Mouse (Mus musculus) skeletal muscle tissue, adult 2 months (tissue): ENCODE results near the gene Prrt1.

Experiments
- DNase-seq: peaks from one replicate; pipeline ENCODE4 v3.0.0-alpha.2; 2012; ENCODE audit warnings: low read depth, low spot score

The Prrt1 gene

DNA sequence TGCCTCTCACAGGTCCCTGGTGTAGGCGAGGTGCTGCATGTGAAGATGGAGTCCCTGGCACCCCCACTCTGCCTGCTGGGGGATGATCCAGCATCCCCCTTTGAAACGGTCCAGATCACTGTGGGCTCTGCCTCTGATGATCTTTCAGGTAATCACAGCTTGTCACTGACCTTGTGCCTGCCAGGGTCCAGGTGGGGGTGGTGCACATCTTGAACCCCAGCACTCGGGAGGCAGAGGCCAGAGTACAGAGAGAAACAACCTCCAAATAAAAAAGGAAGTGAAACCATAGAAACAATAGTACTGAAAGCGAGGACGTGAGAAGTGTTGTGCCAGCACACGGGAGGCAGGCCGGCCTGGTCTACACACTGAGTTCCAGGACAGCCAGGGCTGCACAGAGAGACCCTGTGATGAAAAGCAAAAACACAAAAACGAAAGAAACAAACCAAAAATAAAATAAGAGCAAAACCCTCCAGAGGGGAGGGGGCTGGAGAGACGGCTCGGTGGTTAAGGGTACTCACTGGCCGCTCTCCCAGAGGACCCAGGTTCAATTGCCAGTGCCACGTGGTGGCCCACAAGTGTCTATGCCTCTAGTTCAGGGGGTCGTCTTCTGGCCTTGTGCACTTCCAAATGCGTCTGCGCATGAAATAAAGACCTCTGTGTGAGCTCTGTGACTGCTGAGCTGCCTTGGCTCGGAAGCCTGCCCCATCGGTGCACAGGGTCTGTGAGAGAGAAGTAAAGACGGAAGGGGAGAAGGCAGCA lies 20.0 kb downstream of the Prrt1 start:
- DNase-seq, result no peak

- no peak for DNase-seq
Measured at GRCm38 (mm10) chr17:34650781-34651180, 21.4 kb downstream of the Prrt1 start.

- DNase-seq, result no peak
Measured at GRCm38 (mm10) chr17:34651507-34652221, 22.3 kb downstream of the Prrt1 start.

- DNase-seq, result no peak
Measured at GRCm38 (mm10) chr17:34652546-34652945, 23.2 kb downstream of the Prrt1 start.

- DNase-seq, result no peak
Measured at GRCm38 (mm10) chr17:34652985-34653384, 23.7 kb downstream of the Prrt1 start.

DNA sequence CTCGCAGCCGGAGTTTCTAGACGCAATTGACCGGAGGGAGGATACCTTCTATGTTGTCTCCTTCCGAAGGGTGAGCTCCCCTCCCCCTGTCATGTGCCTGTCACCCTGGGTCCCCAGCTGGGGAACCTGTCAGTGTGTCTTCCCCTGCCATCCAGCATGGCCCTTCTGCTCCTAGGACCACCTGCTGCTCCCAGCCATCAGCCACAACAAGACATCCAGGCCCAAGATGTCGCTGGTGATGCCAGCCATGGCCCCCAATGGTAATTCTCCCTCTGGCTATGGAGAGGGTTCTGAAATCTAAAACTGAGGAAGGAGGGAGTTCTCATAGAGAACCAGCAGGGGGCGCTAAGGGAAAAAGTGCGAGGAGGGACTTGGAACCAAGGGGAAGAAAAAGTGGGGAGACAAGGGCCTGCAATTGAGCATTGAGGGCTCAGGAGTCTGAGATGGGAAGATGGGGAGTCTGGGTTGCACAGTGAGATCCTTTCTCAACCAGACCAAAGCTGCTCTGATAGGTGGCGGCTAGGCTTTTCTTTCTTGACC lies 24.5 kb downstream of the Prrt1 start:
- no peak for DNase-seq

- DNase-seq, result no peak
Measured at GRCm38 (mm10) chr17:34654392-34654791, 25.1 kb downstream of the Prrt1 start.

DNA sequence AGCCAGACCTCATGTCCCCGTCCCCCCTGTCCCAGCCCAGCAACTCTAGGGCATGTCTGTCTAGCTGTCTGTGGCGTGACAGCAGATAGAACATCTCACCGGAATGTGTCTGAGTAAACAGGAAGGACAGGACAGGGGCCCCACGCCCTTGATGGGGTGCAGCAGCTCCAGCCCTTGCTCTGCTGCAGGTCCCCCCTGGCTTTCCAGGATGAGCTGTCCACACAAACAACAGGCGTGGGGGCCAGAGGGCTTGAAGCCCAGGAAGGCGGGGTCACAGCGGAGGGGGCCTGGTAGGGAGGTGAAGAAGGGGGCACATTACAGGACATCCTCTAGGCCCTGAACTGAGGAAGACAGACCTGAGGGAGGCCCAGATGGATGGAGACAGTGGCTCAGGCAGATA lies 25.8 kb downstream of the Prrt1 start:
- no peak for DNase-seq

DNA sequence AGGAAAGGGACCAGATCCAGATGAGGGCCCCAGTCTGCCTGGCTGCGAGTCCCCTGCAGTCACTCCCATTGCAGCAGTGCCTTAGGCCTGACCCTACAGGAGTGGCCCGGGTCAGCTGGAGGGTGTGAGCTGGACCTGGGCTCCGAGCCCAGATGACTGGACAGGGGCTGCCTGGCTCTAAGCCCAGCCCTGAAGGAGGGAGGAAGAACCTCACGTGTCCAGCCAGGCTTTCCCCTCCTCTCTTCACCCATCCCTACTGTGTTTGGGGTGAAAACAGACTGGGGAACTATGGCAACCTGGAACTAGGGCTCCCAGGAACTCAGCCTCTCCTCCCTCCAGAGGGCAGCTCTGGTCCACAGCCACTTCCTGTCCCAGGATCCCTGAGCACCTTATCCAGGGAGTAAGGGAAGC lies 26.3 kb downstream of the Prrt1 start:
- peak; percentile 97 for DNase-seq

DNA sequence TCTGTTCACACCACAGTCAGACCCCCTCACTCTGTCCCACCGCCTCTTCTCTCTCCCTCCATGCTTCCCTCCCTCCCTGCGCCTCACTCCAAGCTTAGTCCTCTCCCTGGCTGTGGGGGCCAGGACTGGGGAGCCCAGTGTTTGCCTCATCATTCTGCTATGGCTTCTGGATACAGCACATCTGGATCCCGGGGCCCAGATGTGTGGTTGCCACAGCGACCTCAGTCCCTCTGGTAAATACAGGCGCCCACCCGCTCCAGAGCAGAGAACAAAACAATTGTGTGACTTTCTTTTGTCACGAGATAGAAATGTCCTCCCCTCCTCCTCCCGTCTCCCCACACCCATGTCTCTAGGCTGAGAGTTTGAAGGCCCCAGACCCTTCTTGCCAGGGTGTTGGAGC lies 27.3 kb downstream of the Prrt1 start:
- DNase-seq, result no peak

DNA sequence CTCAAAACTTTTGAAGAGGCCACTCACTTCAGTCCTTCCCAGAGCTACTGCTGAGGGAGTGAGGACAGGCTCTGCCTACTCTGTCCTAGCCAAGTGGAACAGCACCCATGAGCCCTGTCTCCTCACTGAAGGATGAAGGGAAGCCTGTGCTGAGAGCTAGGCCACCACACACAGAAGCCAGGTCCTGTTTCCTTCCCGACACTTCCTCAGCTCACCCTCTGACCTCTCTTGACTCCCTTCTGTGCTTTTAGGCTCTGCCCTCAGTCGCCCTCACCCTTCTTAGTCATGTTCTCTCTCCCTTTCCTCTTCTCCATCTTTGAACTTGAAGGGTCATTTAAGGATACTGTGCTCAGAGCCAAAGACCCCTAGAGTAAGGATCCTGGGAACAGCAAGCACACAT lies 27.9 kb downstream of the Prrt1 start:
- no peak for DNase-seq

DNA sequence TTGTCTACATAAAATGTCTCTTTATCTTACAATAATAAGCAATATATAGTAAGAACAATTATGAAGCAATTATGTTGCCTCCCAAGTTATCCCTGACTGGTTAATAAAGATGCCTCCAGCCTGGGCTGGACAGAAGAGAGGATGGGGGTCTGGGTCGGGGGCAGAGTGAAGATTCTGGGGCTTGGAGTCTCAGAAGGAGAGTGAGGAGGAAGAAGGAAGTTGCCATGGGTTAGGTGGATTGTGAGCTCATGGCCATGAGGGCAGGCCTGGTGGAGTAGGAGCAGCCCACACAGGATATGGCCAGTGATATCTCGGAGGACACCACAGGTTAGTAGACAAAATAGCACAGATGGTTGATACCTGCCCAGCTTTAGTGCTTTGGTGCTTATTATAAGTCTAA lies 28.8 kb downstream of the Prrt1 start:
- no peak for DNase-seq

DNA sequence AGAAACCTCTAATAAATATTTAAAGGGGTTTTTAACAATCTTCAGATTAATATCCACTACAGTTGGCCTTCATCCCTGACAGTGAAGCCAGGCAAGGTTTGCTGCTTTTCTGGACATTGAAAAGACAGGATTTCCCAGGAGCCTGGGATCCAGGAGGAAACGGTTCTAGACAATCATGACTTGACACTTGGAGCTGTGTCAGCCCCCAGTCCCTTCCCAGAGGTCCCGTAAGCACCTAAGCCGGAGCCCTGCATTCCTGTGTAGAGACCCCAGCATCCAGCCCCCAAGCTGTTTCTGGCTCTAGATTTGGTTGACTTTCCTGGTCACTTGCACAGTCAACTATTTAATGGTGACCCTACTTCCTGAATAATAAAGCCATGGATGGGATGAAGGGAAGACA lies 29.3 kb downstream of the Prrt1 start:
- no peak for DNase-seq

- DNase-seq, result no peak
Measured at GRCm38 (mm10) chr17:34659181-34659896, 30.0 kb downstream of the Prrt1 start.

GRCm38 (mm10) chr17:34659897-34660214 lies 30.5 kb downstream of the Prrt1 start:
- no peak for DNase-seq

DNA sequence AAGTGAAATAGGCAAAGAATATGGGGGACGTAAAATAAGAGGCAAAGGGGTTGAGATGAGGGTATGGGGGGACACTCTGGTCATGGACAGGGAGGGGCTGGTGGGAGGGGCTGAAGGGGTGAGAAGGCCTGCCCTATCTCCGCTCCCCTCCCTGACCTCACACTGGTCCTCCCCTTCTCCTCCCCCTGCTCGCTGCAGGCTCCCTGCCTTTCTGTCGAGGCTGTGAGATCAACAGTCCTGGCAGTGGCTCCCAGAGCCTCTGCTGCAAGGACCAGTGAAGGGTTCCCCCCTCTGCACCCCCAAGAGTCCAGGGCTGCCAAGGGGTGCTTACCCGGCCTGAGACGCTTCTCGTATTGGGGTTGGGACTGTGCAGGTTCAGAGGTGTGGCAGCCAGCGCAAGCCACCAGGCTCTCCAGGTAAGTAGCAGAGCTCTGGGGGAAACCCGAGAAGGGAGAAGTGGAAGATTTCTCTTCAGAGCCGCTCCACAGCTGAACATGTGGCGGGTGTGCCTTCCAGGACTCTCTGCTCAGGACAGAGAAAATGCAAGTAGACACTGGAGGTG lies 31.0 kb downstream of the Prrt1 start:
- DNase-seq, result peak; percentile 76

GRCm38 (mm10) chr17:34661121-34661591 lies 31.8 kb downstream of the Prrt1 start:
- peak; percentile 77 for DNase-seq

DNA sequence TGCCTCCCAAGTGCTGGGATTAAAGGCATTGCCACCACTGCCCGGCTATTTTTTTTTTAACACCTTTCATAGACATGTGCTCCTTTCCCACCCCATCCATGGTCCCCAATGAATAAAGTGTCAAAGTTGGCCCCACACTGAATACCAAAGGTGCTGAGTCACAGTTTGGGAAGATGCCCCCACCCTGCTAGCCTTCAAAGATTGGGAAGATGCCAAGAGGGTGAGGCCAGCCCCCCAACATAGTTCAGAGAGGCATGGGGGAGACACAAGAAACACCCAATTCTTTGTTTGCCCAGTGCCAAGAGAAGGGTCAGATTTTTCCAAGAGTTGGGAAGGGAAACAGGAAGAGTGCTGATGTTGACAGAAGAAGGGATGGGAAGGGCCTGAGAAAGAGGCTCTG lies 33.1 kb downstream of the Prrt1 start:
- no peak for DNase-seq

DNA sequence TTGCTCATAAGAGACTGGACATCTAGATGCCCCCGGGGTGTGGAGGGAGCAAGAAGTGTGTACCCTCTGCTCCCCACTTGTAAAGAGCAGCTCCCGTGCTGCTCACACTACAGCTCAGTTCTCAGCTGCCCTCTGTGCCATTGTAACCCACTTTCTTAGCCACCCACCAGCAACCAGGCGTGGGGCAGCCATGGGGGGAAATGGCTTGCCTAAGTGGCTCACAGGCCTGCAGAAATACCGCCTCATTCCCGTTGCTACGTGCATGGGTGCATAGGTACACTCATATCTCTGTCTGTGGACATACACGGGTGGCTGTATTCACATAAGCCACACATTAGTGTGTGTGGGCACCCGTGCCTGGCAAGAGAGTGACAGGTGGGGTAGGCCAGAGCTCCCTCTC lies 33.6 kb downstream of the Prrt1 start:
- DNase-seq, result no peak

DNA sequence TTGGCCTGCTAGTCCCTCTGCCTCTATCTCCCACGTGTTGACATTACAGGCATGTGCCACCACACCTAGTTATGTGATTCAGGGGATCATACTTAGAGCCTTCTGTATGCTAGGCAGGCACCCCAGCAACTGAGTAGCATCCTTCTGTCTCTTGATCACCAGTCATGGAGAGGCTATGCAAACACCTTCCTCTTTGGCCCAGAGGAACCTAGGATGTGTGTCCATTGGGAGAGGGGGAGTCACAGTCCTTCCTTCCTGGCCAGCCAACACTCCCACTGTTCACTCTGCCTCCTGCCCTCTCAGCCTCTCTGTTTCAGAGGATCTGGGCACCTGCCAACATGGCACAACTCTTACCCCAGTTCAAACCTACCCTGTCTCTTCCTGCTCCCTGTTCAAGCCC lies 34.2 kb downstream of the Prrt1 start:
- no peak for DNase-seq

DNA sequence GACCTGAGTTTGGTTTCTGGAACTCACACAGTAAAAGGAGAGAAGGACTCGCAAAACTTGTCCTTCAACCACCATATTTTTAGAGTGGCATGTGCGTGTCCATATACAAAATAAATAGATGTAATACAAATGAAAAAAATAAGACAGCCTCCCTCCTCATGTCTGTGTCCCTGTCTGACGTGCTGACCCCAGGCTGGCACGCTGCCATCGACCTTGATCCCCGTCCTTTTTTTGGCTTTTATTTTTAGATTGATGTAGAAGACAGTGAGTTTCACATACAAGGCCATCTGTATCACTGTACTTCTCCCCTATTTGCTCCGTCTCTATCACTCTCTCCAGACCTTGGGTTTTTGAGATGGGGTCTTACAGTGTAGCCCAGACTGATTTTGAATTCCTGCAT lies 35.1 kb downstream of the Prrt1 start:
- DNase-seq, result no peak

GRCm38 (mm10) chr17:34670235-34670634 lies 40.9 kb downstream of the Prrt1 start, which contains the start of gene Tnxb:
TSS of gene Tnxb (plus strand) at chr17:34670535.
- no peak for DNase-seq
